Mouse (Mus musculus) cerebellum, adult (tissue): ENCODE results near the gene Slain2.
A peak's percentile ranks its signal among the peaks of the same experiment; 100 is the strongest.
"Not testable (repeated sequence)": the region's sequence is repeated elsewhere in the genome, so short reads cannot be mapped to it uniquely, and the experiment has no call there.

Experiments used
- ATAC-seq: cut with Nextera tagmentation; 2 replicates; pipeline ENCODE4 v1.9.2; 2017; ENCODE audit warnings: mild to moderate bottlenecking, moderate library complexity, mixed read lengths; ENCODE audit not compliant: insufficient number of reproducible peaks, low FRiP score, low TSS enrichment

The Slain2 gene

DNA sequence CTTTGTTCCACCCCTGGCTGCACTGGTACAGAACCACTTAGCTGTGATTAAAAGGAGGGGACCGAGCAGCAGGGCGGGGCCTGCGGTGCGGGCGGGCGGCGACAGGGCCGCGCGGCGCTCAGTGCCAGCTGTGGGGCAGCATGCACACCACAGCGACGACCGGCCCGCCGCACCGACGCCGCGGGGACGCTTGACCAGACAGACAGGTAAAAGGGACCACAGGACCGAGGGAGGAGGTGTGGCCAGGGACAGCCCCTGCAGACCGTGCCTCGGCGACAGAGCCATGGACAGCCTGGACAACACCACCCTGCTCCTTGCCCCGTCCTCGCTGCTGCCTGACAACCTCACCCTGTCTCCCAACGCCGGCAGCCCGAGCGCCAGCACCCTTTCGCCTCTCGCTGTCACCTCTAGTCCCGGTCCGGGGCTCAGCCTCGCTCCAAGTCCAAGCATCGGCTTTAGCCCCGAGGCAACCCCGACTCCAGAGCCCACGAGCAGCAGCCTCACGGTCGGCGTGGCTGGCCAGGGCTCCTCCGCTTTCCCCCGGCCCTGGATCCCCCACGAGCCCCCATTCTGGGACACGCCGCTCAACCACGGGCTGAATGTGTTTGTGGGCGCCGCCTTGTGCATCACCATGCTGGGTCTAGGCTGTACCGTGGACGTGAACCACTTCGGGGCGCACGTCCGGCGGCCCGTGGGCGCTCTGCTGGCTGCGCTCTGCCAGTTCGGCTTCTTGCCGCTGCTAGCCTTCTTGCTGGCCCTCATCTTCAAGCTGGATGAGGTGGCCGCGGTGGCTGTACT is 92.9 kb downstream of the Slain2 start, which contains the start of gene Slc10a4:
TSS of gene Slc10a4 (plus strand) at position 100 of the 798 bp plus-strand sequence.
- ATAC-seq, result peak; percentile 23; the same call in 1 of the 2 replicates

GRCm38 (mm10) chr5:73007582-73007959 is 93.5 kb downstream of the Slain2 start:
- no peak for ATAC-seq

DNA sequence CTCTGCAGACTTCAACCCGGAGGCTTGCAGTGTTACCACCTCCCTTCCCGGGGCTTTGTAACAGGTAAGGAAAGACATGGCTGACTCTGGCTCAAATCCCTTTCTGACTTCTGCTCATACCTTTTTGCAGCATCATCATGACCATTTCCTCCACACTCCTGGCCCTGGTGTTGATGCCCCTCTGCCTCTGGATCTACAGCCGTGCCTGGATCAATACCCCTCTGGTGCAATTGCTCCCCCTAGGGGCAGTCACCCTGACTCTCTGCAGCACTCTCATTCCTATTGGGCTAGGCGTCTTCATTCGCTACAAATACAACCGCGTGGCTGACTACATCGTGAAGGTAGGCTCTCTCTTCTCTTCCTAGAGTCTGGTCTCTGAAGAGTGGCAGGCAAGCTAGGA is 94.1 kb downstream of the Slain2 start:
- not testable (repeated sequence) for ATAC-seq

DNA sequence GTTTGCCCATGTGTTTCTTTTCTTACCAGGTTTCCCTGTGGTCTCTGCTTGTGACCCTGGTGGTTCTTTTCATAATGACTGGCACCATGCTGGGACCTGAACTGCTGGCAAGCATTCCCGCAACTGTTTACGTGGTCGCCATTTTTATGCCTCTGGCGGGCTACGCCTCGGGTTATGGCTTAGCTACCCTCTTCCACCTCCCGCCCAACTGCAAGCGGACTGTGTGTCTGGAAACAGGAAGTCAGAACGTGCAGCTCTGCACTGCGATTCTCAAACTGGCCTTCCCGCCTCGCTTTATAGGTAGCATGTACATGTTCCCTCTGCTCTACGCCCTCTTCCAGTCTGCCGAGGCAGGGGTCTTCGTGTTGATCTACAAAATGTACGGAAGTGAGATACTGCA is 97.7 kb downstream of the Slain2 start:
- not testable (repeated sequence) for ATAC-seq

- ATAC-seq, result not testable (repeated sequence)
Measured at GRCm38 (mm10) chr5:73012884-73013610, 98.9 kb downstream of the Slain2 start.

- not testable (repeated sequence) for ATAC-seq
Measured at GRCm38 (mm10) chr5:73013611-73014287, 99.6 kb downstream of the Slain2 start.

- no peak for ATAC-seq
Measured at GRCm38 (mm10) chr5:73014745-73015144, 100.6 kb downstream of the Slain2 start.

DNA sequence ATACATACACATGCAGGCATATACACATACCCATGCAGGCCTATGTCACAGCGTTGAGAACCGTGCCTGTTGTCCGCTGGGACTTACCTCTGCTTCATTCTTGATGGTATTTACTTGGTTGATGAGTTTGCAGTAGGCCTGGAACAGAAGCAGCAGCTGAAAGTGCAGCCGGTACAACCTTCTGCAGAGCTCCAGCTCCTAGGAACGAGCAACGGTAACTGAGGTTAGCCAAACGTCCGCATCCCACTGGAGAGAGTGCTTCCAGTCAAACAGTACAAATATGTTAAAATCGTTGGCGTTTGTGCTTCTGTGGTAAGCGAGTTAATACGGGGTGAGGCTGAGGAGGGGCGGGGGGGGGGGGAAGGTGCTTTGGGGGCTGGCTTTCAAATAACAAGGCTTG is 109.7 kb downstream of the Slain2 start:
- ATAC-seq, result no peak
